Mouse (Mus musculus): ENCODE measurements at regions not wholly inside any gene's neighbourhood (a gene's known extent, or its start where the extent isn't known, plus 50 kb on each side); places are given as distances from the start of the nearest gene placed in this dataset.
A peak's percentile ranks its signal among the peaks of the same experiment; 100 is the strongest.
"Not testable (repeated sequence)": the region's sequence is repeated elsewhere in the genome, so short reads cannot be mapped to it uniquely, and the experiment has no call there.

GRCm38 (mm10) chr16:73182258-73182657 is 874.2 kb downstream of the Robo1 start:
- no peak for DNase-seq (ENCODE audit: low read depth, low spot score)

DNA sequence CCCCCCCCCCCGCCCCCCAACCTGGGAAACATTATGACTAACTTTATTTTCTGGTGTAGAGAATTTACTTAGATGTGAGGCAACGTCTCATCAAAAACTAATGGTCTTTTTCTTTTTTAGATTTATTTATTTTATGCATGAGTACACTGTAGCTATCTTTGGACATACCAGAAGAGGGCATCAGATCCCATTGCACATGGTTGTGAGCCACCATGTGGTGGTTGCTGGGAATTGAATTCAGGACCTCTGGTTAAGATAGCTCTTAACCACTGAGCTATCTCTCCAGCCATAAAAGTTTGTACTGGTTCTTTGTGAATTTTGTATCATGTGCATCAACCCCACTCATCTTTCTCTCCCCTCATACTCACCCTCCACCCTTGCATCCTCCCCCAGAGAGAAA is 847.3 kb downstream of the Robo1 start:
- DNase-seq (ENCODE audit: low read depth, low spot score) = no peak

DNA sequence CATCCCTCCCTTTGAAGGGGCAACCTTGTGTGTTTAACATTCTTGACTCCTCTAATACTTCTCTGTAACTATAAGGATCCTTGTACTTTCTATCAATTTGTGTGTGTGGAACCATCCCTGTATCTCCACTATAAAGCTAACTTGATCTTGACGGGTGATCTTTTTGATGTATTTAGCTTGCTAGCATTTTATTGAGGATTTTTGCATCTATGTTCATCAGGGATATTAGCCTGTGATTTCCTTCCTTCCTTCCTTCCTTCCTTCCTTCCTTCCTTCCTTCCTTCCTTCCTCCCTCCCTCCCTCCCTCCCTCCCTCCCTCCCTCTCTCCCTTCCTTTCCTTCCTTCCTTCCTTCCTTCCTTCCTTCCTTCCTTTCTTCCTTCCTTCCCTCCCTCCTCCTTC is 819.8 kb downstream of the Robo1 start:
- not testable (repeated sequence) for DNase-seq (ENCODE audit: low read depth, low spot score)

GRCm38 (mm10) chr16:73120568-73120967 is 812.5 kb downstream of the Robo1 start:
- DNase-seq (ENCODE audit: low read depth, low spot score) = no peak

DNA sequence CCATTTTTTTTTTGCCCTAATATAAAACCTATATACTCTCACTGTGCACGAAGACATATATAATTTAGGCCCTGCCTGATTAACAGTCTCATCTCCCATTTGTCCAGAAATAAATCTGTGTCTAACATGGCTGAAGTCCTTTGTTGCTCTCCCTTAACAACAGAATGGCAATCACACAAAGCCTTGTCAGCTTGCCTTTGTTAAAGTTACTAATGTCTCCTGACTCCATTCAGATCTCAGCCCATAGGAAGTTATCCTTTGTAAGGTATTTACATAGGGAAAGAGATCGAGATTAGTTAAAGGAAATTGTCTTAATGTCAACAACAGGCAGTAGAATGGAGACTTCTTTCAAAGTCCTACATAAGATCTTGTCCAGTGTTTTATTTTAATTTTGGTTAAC is 809.2 kb downstream of the Robo1 start:
- no peak for DNase-seq (ENCODE audit: low read depth, low spot score)

DNA sequence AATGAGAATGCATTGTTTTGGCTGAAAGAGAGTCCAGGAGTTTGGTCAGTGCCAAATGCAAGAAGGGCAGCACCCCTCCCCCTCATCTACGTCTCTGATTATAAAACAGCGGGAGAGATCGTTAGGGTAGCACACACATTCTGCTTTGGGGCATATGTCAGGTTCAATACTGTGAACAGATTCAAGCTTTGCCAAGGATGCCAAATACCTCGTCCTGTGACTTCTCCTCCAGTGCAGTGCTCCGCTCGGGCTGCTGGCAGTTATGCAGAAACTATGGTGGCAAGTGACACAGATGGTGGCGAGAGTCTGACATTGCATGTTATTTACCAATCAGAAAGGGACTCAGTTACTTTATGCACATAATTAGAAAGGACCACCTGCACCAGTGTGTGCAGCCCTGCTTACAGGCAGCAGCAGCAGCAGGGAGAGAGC is 799.9 kb downstream of the Robo1 start:
- no peak for DNase-seq (ENCODE audit: low read depth, low spot score)

DNA sequence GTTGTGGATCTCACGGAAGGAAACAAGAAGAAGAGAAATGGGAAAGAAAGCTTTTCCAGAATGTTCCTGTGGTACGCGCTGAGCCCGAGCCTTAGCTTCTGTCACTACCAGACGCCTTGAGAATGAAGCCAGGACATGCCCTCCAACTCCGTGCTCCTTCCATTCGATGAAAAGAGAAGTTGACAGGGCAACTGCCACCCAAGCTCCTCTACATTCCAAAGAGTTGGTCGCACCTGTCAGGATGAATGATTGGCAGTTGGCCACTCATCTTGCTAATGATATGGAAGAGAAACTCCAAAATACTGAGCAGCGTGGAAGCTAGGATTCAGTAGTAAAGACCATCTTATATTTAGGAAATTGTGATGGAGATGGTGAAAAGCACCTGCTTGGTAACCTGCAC is 799.5 kb downstream of the Robo1 start:
- no peak for DNase-seq (ENCODE audit: low read depth, low spot score)

DNA sequence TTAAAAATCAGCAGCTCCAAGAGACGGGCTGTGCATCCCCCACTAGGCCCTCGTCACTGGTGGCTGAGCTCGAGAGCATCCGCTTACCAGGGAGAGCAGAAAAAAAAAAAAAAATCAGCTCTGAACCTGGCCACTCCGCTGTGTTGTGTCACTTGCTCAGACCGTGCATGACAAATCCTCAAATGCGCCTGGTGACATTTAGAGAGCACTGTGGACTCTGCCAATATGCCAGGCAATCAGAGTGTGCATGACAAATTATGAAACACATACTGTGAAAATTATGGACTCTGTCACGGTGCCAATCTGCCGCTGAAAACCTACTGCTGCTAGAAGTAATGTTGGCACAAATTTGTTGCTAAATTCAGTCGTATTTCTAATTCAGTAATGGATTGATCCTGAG is 797.4 kb downstream of the Robo1 start:
- no peak for DNase-seq (ENCODE audit: low read depth, low spot score)

DNA sequence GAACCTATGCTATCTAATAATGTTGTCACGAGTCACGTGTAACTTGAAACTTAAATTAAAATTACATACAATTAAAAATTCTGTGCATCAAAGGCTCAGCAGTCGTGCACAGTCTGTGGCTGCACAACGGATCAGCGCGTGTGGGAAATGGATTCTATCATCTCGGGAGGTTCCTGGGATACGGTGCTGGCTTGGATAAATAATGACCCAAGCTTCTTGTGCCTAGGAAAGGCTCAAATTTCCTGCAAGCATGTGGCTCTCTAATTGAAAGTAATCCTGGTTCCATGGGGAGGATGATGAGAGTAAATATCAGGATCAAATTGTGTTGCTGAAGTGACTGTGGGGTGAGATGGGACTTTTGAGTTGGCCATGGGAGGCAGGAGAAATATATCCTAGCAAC is 792.2 kb downstream of the Robo1 start:
- DNase-seq (ENCODE audit: low read depth, low spot score) = no peak

DNA sequence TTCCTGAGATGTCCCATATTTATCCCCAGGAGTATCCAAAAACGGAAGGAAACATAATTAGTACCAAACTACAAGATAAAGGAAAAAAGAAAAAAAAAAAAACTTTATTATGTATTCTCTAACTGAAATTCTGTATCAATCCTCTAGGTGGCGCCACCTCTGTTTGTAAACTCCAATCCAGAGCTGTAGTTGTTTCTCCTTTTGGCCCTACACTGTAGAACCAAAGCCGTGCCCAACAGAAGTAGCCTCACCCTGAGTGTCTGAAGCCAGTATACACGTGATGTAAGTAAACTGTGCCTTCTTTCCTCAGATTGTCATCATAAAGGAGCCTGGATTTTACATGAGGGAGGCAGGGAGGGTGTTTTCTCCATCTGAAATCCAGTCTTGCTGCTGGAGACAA is 790.7 kb downstream of the Robo1 start:
- DNase-seq (ENCODE audit: low read depth, low spot score) = peak; percentile 3

DNA sequence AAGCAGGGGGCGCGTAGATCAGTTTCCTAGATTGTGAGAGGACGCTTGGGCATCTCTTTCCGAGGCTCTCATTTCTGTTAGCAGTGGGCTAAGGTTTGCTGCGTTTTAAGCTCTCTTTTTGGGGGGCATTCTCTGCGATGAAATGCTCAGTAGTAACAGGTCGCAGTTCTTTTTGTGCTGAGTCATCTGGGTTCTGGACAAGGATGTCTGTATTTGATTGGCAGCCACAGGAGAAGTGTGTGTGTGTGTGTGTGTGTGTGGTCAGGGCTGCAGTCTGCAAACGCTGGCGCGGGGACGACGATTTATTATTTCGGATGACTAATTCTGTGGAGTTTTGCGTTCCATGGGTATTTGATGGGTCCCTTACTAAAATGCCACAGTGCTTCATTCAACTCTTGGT is 789.1 kb downstream of the Robo1 start:
- no peak for DNase-seq (ENCODE audit: low read depth, low spot score)

DNA sequence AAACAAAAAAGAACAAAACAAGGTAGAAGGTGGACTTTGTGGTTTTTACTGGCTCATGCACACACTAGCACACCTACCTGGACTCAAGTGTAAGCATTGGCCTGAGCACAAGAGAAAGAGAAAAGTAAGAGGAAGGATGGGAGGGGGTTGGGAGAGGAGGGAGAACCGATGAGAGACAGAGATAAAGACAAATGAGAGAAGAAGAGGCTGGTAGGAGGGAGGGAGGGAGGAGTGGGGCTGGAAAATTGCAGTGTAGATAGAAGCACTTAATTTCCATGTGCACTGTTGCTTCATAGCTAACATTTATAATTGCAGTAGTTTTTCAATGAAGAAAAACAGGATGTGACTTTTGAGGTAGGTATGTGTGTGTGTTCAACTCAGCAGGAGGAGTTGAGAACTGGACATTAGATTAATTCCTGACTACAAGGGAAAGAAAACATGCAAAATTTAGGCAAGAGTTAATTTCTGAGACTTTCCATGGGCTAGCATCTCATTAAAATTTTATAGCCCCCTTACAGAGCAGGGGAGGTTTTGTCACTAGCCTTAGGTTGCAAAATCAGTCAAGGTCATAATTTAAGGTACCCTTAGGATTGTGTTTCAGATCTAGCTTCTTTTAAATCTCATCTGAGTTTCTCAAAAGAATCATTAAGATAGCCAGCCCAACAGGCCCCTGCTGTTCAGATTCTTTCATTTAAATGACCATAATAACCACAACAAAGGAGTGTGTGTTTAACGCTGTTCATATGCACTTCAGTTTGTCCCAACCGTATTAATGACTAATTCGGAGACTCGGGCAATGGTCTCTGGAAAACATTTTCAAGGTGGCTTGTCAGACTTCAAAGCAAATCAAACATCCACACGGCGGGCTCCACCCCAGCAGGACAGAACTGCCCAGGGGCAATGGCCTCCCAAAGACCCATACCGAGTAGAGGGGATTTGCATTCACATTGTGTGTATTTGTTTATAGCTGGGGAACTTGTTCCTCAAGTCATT is 788.3 kb downstream of the Robo1 start:
- DNase-seq (ENCODE audit: low read depth, low spot score) = no peak

Measured in 3T3-L1 (cell line).